ENCODE assay signal across 16 mouse cellular contexts in genomic region chr10:26825246-26825889, GRCm38 (mm10).
DNase-seq lines count a peak whose midpoint lies in the region; ATAC-seq and TF ChIP-seq lines count a peak whose summit lies in the region.
"Had no signal": no experiment of that assay in that cellular context is flagged by ENCODE, and none has a peak within 500 bp of the region (broad histone marks: within the 10 kb centered on the region; RNA-seq: fewer than 3 reads in every experiment).

No protein-coding gene starts in this region.

- H3K27me3 ChIP-seq in hindbrain, embryonic 15.5 days, result no peaks in the 10 kb centered on the region
- no peaks in the 10 kb centered on the region for H3K27me3 ChIP-seq in hindbrain, embryonic 11.5 days (ENCODE audit: control insufficient read depth, insufficient read depth, low read length)
- no peaks in the 10 kb centered on the region for H3K27me3 ChIP-seq in C2C12 (ENCODE audit: control insufficient read depth, insufficient read depth, insufficient read length)
- H3K27me3 ChIP-seq in midbrain, embryonic 14.5 days (ENCODE audit: control insufficient read depth, insufficient read depth, low read length), result no peaks in the 10 kb centered on the region
- H3K27me3 ChIP-seq in heart, embryonic 11.5 days (ENCODE audit: control insufficient read depth, insufficient read depth, low read length), result no peaks in the 10 kb centered on the region
- H3K27me3 ChIP-seq: embryonic facial prominence, embryonic 12.5 days; heart, embryonic 12.5 days; neural tube, embryonic 12.5 days had no signal

- peaks cover 28% of the 10 kb centered on the region for H3K4me1 ChIP-seq in hindbrain, embryonic 15.5 days (replicated peaks)
- H3K4me1 ChIP-seq in hindbrain, embryonic 11.5 days (replicated peaks; ENCODE audit: control insufficient read depth, insufficient read depth, low read length), result no peaks in the 10 kb centered on the region
- peaks cover 30% of the 10 kb centered on the region for H3K4me1 ChIP-seq in brown adipose tissue, adult 24 weeks (ENCODE audit: control insufficient read depth, insufficient read depth, insufficient read length, low read length)
- peaks cover 42% of the 10 kb centered on the region for H3K4me1 ChIP-seq in midbrain, embryonic 14.5 days (ENCODE audit: control insufficient read depth, insufficient read depth, low read length)
- H3K4me1 ChIP-seq in heart, embryonic 11.5 days (ENCODE audit: control insufficient read depth, insufficient read depth, low read length), result no peaks in the 10 kb centered on the region; the same call in 1 of the 2 replicates

- no peak overlapping the region for H3K4me2 ChIP-seq in hindbrain, embryonic 15.5 days
- no peak overlapping the region for H3K4me2 ChIP-seq in hindbrain, embryonic 11.5 days (replicated peaks; ENCODE audit: low read depth, low read length)
- H3K4me2 ChIP-seq in midbrain, embryonic 14.5 days (ENCODE audit: low read length), result no peak overlapping the region
- H3K4me2 ChIP-seq in heart, embryonic 11.5 days, result no peak overlapping the region
- H3K4me2 ChIP-seq: embryonic facial prominence, embryonic 12.5 days; heart, embryonic 12.5 days; neural tube, embryonic 12.5 days had no signal

- no peak for TF ChIP-seq CTCF in C2C12 (IDR thresholded peaks at IDR 0.05; ENCODE audit: control insufficient read depth, insufficient read depth, insufficient read length)

- H3K9me3 ChIP-seq in hindbrain, embryonic 15.5 days, result no peaks in the 10 kb centered on the region
- no peaks in the 10 kb centered on the region for H3K9me3 ChIP-seq in hindbrain, embryonic 11.5 days (ENCODE audit: control insufficient read depth, low read length)
- no peaks in the 10 kb centered on the region for H3K9me3 ChIP-seq in midbrain, embryonic 14.5 days (ENCODE audit: control insufficient read depth, low read length)
- H3K9me3 ChIP-seq in heart, embryonic 11.5 days (replicated peaks; ENCODE audit: control insufficient read depth, low read length), result no peaks in the 10 kb centered on the region
- H3K9me3 ChIP-seq: embryonic facial prominence, embryonic 12.5 days; heart, embryonic 12.5 days; neural tube, embryonic 12.5 days had no signal

- H3K79me2 ChIP-seq in C2C12 (ENCODE audit: control insufficient read depth, insufficient read depth), result no peaks in the 10 kb centered on the region

- H3K79me3 ChIP-seq in C2C12 (ENCODE audit: low read depth), result no peaks in the 10 kb centered on the region

- no peak overlapping the region for H3K9ac ChIP-seq in hindbrain, embryonic 15.5 days
- H3K9ac ChIP-seq in hindbrain, embryonic 11.5 days (ENCODE audit: low read depth, low read length), result no peak overlapping the region
- H3K9ac ChIP-seq in midbrain, embryonic 14.5 days (replicated peaks; ENCODE audit: low read length), result no peak overlapping the region
- no peak overlapping the region for H3K9ac ChIP-seq in heart, embryonic 11.5 days (ENCODE audit: low read depth, low read length)
- H3K9ac ChIP-seq: embryonic facial prominence, embryonic 12.5 days; heart, embryonic 12.5 days; liver, embryonic 14.5 days; neural tube, embryonic 12.5 days had no signal

- no peak overlapping the region for H3K4me3 ChIP-seq in hindbrain, embryonic 15.5 days
- H3K4me3 ChIP-seq in hindbrain, embryonic 11.5 days (ENCODE audit: low read depth, low read length), result no peak overlapping the region
- no peak overlapping the region for H3K4me3 ChIP-seq in C2C12 (ENCODE audit: insufficient read depth, poor library complexity, severe bottlenecking)
- H3K4me3 ChIP-seq in brown adipose tissue, adult 24 weeks (ENCODE audit: insufficient read depth, low read depth, low read length), result no peak overlapping the region
- H3K4me3 ChIP-seq in midbrain, embryonic 14.5 days (replicated peaks; ENCODE audit: low read depth, low read length), result no peak overlapping the region
- H3K4me3 ChIP-seq in heart, embryonic 11.5 days (ENCODE audit: low read depth, low read length), result no peak overlapping the region
- H3K4me3 ChIP-seq: embryonic facial prominence, embryonic 12.5 days; heart, embryonic 12.5 days; neural tube, embryonic 12.5 days had no signal

- H3K27ac ChIP-seq in hindbrain, embryonic 15.5 days (replicated peaks), result peak overlapping the region; percentile 63; the same call in 1 of the 2 replicates
- no peak overlapping the region for H3K27ac ChIP-seq in hindbrain, embryonic 11.5 days (ENCODE audit: low read depth, low read length)
- peak overlapping the region; percentile 49 for H3K27ac ChIP-seq in brown adipose tissue, adult 24 weeks (replicated peaks; ENCODE audit: low read depth, low read length)
- H3K27ac ChIP-seq in midbrain, embryonic 14.5 days (replicated peaks; ENCODE audit: low read depth, low read length), result peak overlapping the region; percentile 28
- no peak overlapping the region for H3K27ac ChIP-seq in heart, embryonic 11.5 days (ENCODE audit: low read depth, low read length)
- H3K27ac ChIP-seq: embryonic facial prominence, embryonic 12.5 days; liver, embryonic 14.5 days; neural tube, embryonic 12.5 days; stomach, postnatal 0 days had no signal

- DNase-seq in hindbrain, embryonic 11.5 days (ENCODE audit: low spot score), result no peak
- peak; percentile 80 for DNase-seq in midbrain, embryonic 14.5 days
- DNase-seq in T-cell, adult 2 months (ENCODE audit: low spot score), result no peak
- DNase-seq: adrenal gland, postnatal 25 days; cerebellum, adult 9-10 months; kidney, postnatal 10 days had no signal

- H3K36me3 ChIP-seq in hindbrain, embryonic 15.5 days, result no peaks in the 10 kb centered on the region
- no peaks in the 10 kb centered on the region for H3K36me3 ChIP-seq in hindbrain, embryonic 11.5 days (ENCODE audit: control insufficient read depth, insufficient read depth, low read length)
- H3K36me3 ChIP-seq in C2C12 (ENCODE audit: control insufficient read depth, insufficient read depth), result no peaks in the 10 kb centered on the region
- no peaks in the 10 kb centered on the region for H3K36me3 ChIP-seq in midbrain, embryonic 14.5 days (ENCODE audit: control insufficient read depth, insufficient read depth, low read length)
- no peaks in the 10 kb centered on the region for H3K36me3 ChIP-seq in heart, embryonic 11.5 days (ENCODE audit: control insufficient read depth, insufficient read depth, low read length)
- H3K36me3 ChIP-seq: embryonic facial prominence, embryonic 12.5 days; heart, embryonic 12.5 days; neural tube, embryonic 12.5 days had no signal

- ATAC-seq in hindbrain, embryonic 15.5 days (ENCODE audit: low FRiP score, low read depth), result peak; percentile 79
- no peak for ATAC-seq in hindbrain, embryonic 11.5 days (ENCODE audit: low FRiP score)
- ATAC-seq in midbrain, embryonic 14.5 days (ENCODE audit: low FRiP score, low TSS enrichment), result no peak
- ATAC-seq in megakaryocyte-erythroid progenitor cell, adult 5-6 weeks (replicated peaks; ENCODE audit: low FRiP score, low TSS enrichment, poor library complexity, severe bottlenecking), result no peak
- no peak for ATAC-seq in heart, embryonic 11.5 days (replicated peaks; ENCODE audit: insufficient number of reproducible peaks, low FRiP score, low TSS enrichment)

- WGBS in hindbrain, embryonic 15.5 days, result 55% methylated on average over 8 of the region's 8 CpGs
- WGBS in hindbrain, embryonic 11.5 days, result 74% methylated on average over 8 of the region's 8 CpGs
- whole genome bisulfite sequencing in midbrain, embryonic 14.5 days, result 56% methylated on average over 8 of the region's 8 CpGs
- WGBS in heart, embryonic 11.5 days (ENCODE audit: insufficient replicate concordance), result 80% methylated on average over 8 of the region's 8 CpGs

- no peak overlapping the region for H3ac ChIP-seq in C2C12 (ENCODE audit: control insufficient read depth, insufficient read length, low read depth)

TF ChIP-seq in C2C12, 6 proteins besides CTCF, POLR2A, EP300 and RAD21:
- no peak for TF ChIP-seq USF1 (IDR thresholded peaks at IDR 0.05; ENCODE audit: low read depth)
- TF ChIP-seq CEBPB (IDR thresholded peaks at IDR 0.05; ENCODE audit: low read depth), result peak; percentile 37

Comparison
In these comparisons a context has a peak if more than half of its experiments do, and no peak if none do; other contexts are left out.
1. H3K27ac ChIP-seq: peak in hindbrain, embryonic 15.5 days (single experiment), brown adipose tissue, adult 24 weeks (single experiment) and midbrain, embryonic 14.5 days (single experiment); none in hindbrain, embryonic 11.5 days (single experiment) and heart, embryonic 11.5 days (single experiment).